Mouse (Mus musculus): ENCODE data around the gene Tmem117.

DNA sequence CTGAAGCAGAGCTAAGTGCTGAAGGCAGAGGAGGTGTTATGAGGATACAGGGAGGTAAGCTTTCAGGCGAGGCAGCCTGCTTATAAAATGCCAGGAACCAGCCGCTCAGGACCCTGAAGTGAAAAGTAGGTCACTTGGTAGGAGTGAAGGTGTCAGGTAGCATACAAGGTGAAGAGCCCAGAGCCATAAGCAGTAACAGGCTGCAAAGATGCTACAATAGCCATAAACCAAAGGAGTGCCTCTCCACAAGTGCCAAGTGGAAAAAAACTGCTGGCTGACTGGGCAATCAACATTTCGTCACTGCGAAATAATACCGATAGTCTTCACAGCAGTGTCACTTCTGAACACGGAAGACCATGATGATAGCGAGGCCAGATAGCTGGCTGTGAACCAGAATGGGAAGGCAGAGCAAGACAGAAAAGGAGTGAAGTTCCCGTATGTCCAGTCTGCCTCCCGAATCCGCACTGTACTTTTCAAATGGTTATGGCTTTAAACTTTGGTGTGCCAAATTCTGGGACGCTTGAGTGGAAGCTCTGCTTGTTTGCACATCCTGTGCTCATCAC lies 28.8 kb upstream of the Tmem117 start:
- TF ChIP-seq CTCF (IDR thresholded peaks at IDR 0.05; ENCODE audit: extremely low read depth, insufficient read length, insufficient replicate concordance, low read depth, low read length) (no peak), POLR2A (IDR thresholded peaks at IDR 0.05; ENCODE audit: low read depth, low read length) (no peak)

Data from small intestine, adult 2 months (tissue).